In the genomic region with DNA sequence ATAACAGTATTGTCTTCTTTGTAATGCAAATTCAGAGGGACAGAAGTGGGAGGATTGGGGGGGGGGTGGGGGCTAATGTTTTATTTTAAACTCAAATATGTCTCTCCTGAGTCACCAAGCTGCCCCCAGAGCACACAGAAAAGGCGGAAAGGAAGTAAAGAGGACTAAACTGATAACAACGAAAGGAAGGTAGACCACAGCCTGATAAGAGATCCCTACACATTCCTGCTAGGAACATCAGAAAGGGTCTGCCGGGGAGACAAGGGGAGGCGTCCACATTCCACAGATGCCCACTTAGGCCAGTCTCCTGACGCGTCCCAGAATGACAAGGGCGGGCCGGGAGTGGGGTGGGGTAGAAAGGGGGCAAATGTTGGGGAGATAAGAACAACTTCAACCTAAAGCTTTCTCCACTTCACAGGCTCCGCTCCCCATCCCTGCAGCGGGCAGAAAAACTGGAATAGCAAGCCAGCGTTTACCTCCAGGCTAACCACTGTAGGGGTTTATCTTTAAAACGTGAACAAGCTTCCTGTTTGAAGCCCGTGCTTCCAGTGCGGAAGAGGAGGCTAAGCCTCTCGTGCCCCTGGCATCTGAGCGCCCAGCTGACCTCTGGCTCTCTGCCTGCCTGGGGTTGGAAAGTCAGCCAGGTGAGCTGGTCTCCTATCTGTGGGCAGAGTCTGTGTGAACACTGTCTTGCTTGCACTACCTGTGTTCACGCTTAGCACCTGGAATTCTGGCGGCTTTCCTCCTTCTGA, we compare ENCODE assay signal across 8 mouse cellular contexts.
DNase-seq lines count a peak whose midpoint lies in the region; ATAC-seq and TF ChIP-seq lines count a peak whose summit lies in the region.

No protein-coding gene starts in this region.

- no peak for ATAC-seq in forebrain, postnatal 0 days
- peak; percentile 88 for ATAC-seq in megakaryocyte progenitor cell, adult 5-6 weeks (replicated peaks; ENCODE audit: poor library complexity)
- no peak for ATAC-seq in inflammation-experienced regulatory T-cells, adult 6 months

- intact Hi-C loops in heart, postnatal 10 days (cut with DNase I), result loop anchor here (5.0 kb wide), 1 partner anchor 70 kb away; no protein-coding TSS in a partner anchor

- H3K4me2 ChIP-seq in forebrain, postnatal 0 days (ENCODE audit: low read depth), result no peak overlapping the region

- H3K27me3 ChIP-seq in forebrain, embryonic 10.5 days (ENCODE audit: poor library complexity, severe bottlenecking), result peaks cover 12% of the 10 kb centered on the region; the same call in 1 of the 2 replicates
- H3K27me3 ChIP-seq in forebrain, postnatal 0 days (ENCODE audit: insufficient read depth, low read length), result no peaks in the 10 kb centered on the region

- no peaks in the 10 kb centered on the region for H3K36me3 ChIP-seq in forebrain, embryonic 10.5 days (replicated peaks)
- H3K36me3 ChIP-seq in forebrain, postnatal 0 days (ENCODE audit: insufficient read depth), result no peaks in the 10 kb centered on the region

- H3K4me1 ChIP-seq in forebrain, embryonic 10.5 days, result peaks cover 28% of the 10 kb centered on the region
- H3K4me1 ChIP-seq in forebrain, postnatal 0 days (ENCODE audit: insufficient read depth), result no peaks in the 10 kb centered on the region

- peak overlapping the region; percentile 20; the same call in 1 of the 2 replicates for H3K4me3 ChIP-seq in forebrain, embryonic 10.5 days
- no peak overlapping the region for H3K4me3 ChIP-seq in forebrain, postnatal 0 days (ENCODE audit: low read depth, low read length)

- DNase-seq in forebrain, embryonic 10.5 days (ENCODE audit: extremely low spot score, low spot score), result peak; percentile 22
- DNase-seq in forebrain, postnatal 0 days, result no peak
- peak; percentile 48 to 56 for DNase-seq in heart, postnatal 10 days
- DNase-seq in kidney, postnatal 4 days, result peak; percentile 36 to 58
- peak; percentile 15 for DNase-seq in thymus, postnatal 25 days
- DNase-seq in layer of hippocampus, adult 9-11 months, result no peak

- H3K9ac ChIP-seq in forebrain, postnatal 0 days, result no peak overlapping the region

- H3K9me3 ChIP-seq in forebrain, embryonic 10.5 days, result no peaks in the 10 kb centered on the region
- H3K9me3 ChIP-seq in forebrain, postnatal 0 days (ENCODE audit: low read length), result no peaks in the 10 kb centered on the region

- WGBS in forebrain, embryonic 10.5 days, result 20% methylated on average over 18 of the region's 18 CpGs
- 24% methylated on average over 18 of the region's 18 CpGs for WGBS in forebrain, postnatal 0 days

- H3K27ac ChIP-seq in forebrain, embryonic 10.5 days, result peak overlapping the region; percentile 58; the same call in 1 of the 2 replicates
- H3K27ac ChIP-seq in forebrain, postnatal 0 days (ENCODE audit: low read depth, low read length), result no peak overlapping the region

- no peak for TF ChIP-seq CTCF in forebrain, postnatal 0 days (IDR thresholded peaks at IDR 0.05; ENCODE audit: low read depth)

Comparison
In these comparisons a context has a peak if more than half of its experiments do, and no peak if none do; other contexts are left out.
1. DNase-seq: peak in forebrain, embryonic 10.5 days (single experiment), heart, postnatal 10 days (2 of 2), kidney, postnatal 4 days (2 of 2) and thymus, postnatal 25 days (single experiment); none in forebrain, postnatal 0 days (single experiment) and layer of hippocampus, adult 9-11 months (single experiment).